Mouse (Mus musculus) midbrain, embryonic 12.5 days (tissue): ENCODE data around the gene Rfpl4. TPM values are rescaled to one million over a fixed set of nuclear protein-coding genes. Genes with fewer than 3 reads are reported as not detected.

ENCODE experiments used
- microRNA-seq: library from miRNA; unstranded; fragments of <30 nt; microRNA quantifications from one replicate; pipeline ENCODE4, GENCODE M21; 2017
- polyA plus RNA-seq: library from polyadenylated mRNA; unstranded; fragments of >200 nt; fragmentation: Nextera tagmentation; extraction: Ambion mirVana; gene quantifications from 2 replicates; pipeline ENCODE4 v1.2.1, GENCODE M21; 2016

Rfpl4 gene
- polyA plus RNA-seq, 1 experiment from 2014 or later, result not detected

Small RNA genes lying within 50 kb of the gene (microRNA-seq; reads per million reads assigned to microRNA genes)
- gene Gm26217, result not detected

Other genes with a start within 250 kb of the Rfpl4 start
- 4.6 and 5.1 TPM in 2 replicates for gene Isoc2b, start 246.7 kb downstream of the Rfpl4 start, polyA plus RNA-seq
- gene Isoc2a, start 239.8 kb downstream of the Rfpl4 start, polyA plus RNA-seq, result 0.68 and 0.80 TPM in 2 replicates
- not detected in 2 replicates for gene Gm36210, start 210.4 kb downstream of the Rfpl4 start, polyA plus RNA-seq
- gene Zfp628, start 201.7 kb downstream of the Rfpl4 start, polyA plus RNA-seq, result 4.7 and 4.9 TPM in 2 replicates
- gene Nat14, start 194.9 kb downstream of the Rfpl4 start, polyA plus RNA-seq, result 15.1 and 16.6 TPM in 2 replicates
- 1.6 and 2.0 TPM in 2 replicates for gene Ssc5d, start 191.2 kb downstream of the Rfpl4 start, polyA plus RNA-seq
- 0.18 TPM in 1 of 2 replicates, not detected in the other for gene Sbk2, start 152.5 kb downstream of the Rfpl4 start, polyA plus RNA-seq
- gene Sbk3, start 145.8 kb downstream of the Rfpl4 start, polyA plus RNA-seq, result 0.14 TPM in 1 of 2 replicates, not detected in the other
- gene Zfp579, start 120.8 kb downstream of the Rfpl4 start, polyA plus RNA-seq, result 60.9 and 68.8 TPM in 2 replicates
- 7.5 and 9.3 TPM in 2 replicates for gene Zfp524, start 102.5 kb downstream of the Rfpl4 start, polyA plus RNA-seq
- gene Fiz1, start 102.3 kb downstream of the Rfpl4 start, polyA plus RNA-seq, result 69.0 and 73.4 TPM in 2 replicates
- 0.25 TPM in 1 of 2 replicates, not detected in the other for gene Gm44973, start 101.5 kb downstream of the Rfpl4 start, polyA plus RNA-seq
- 7.6 and 7.9 TPM in 2 replicates for gene Zfp865, start 96.6 kb downstream of the Rfpl4 start, polyA plus RNA-seq
- 11.1 and 15.6 TPM in 2 replicates for gene Ccdc106, start 96.4 kb downstream of the Rfpl4 start, polyA plus RNA-seq
- gene 4632433K11Rik, start 82.8 kb downstream of the Rfpl4 start, polyA plus RNA-seq, result not detected in 2 replicates
- gene Zfp784, start 78.5 kb downstream of the Rfpl4 start, polyA plus RNA-seq, result 5.4 and 5.8 TPM in 2 replicates
- gene Zfp580, start 65.4 kb downstream of the Rfpl4 start, polyA plus RNA-seq, result 54.6 and 56.3 TPM in 2 replicates
- gene U2af2, start 54.8 kb downstream of the Rfpl4 start, polyA plus RNA-seq, result 148 and 160 TPM in 2 replicates
- gene Epn1, start 36.7 kb downstream of the Rfpl4 start, polyA plus RNA-seq, result 67.3 and 69.8 TPM in 2 replicates
- 0.41 and 0.46 TPM in 2 replicates for gene Rasl2-9, start 9.0 kb upstream of the Rfpl4 start, polyA plus RNA-seq
- not detected in 2 replicates for gene Vmn1r55, start 32.7 kb upstream of the Rfpl4 start, polyA plus RNA-seq
- gene Vmn1r56, start 79.8 kb upstream of the Rfpl4 start, polyA plus RNA-seq, result not detected in 2 replicates
- gene Vmn1r57, start 101.5 kb upstream of the Rfpl4 start, polyA plus RNA-seq, result not detected in 2 replicates
- not detected in 2 replicates for gene Gm5065, start 233.6 kb upstream of the Rfpl4 start, polyA plus RNA-seq
- gene Nlrp2, start 234.1 kb upstream of the Rfpl4 start, polyA plus RNA-seq, result not detected in 2 replicates